Mouse (Mus musculus): ENCODE data around the gene Rtl1. TPM values are rescaled to one million over a fixed set of nuclear protein-coding genes. Genes with fewer than 3 reads are reported as not detected.

The Rtl1 gene
- polyA plus RNA-seq, 1 experiment from 2014 or later, result 0.13 TPM

DNA sequence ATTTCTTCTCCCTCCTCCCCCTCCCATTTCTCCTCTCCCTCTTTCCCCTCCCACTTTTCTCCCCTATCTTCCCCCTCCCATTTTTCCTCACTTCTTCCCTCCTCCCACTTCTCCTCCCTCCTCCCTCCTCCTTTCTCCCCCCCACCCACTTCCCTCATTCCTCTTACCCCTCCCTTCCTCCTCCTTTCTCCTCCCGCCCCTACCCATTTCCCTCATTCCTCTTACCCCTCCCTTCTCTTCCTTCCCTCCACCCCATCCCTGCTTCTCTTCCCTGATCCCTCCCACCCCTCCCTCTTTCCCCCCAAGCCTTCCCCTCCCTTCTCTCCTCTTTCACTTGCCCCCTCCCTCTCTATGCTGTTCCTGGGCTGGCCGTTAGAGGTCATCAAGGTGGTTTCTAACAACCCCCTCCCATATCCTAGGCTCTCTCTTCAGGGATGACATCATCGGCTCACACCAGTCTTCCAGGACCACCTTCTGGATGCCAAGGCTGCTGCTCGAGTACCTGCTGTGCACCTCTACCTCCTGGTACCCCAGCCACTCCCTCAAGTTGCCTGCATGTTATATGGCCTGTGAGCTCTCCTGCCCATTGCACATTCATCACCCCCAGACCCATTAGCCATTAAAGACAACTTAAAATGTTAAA is 56.7 kb downstream of the Rtl1 start:
- Histone ChIP-seq H3K9ac (ENCODE audit: low read depth, low read length) (no peak overlapping the region), H3K9me3 (replicated peaks; ENCODE audit: low read length) (peaks cover 13% of the 10 kb centered on the region), H3K4me1 (replicated peaks; ENCODE audit: insufficient read depth, low read length) (no peaks in the 10 kb centered on the region), H3K27me3 (ENCODE audit: insufficient read depth, low read length) (no peaks in the 10 kb centered on the region), H3K36me3 (ENCODE audit: insufficient read depth, low read length) (no peaks in the 10 kb centered on the region), H3K4me2 (ENCODE audit: low read length) (no peak overlapping the region), H3K27ac (no peak overlapping the region), H3K4me3 (replicated peaks; ENCODE audit: low read depth, low read length) (no peak overlapping the region)
- WGBS, result 87% methylated on average over 4 of the region's 4 CpGs
- DNase-seq (ENCODE audit: low spot score) (no peak), ATAC-seq (replicated peaks; ENCODE audit: low FRiP score, low read depth) (no peak)
- no peak for TF ChIP-seq CTCF (IDR thresholded peaks at IDR 0.05; ENCODE audit: low read depth)

DNA sequence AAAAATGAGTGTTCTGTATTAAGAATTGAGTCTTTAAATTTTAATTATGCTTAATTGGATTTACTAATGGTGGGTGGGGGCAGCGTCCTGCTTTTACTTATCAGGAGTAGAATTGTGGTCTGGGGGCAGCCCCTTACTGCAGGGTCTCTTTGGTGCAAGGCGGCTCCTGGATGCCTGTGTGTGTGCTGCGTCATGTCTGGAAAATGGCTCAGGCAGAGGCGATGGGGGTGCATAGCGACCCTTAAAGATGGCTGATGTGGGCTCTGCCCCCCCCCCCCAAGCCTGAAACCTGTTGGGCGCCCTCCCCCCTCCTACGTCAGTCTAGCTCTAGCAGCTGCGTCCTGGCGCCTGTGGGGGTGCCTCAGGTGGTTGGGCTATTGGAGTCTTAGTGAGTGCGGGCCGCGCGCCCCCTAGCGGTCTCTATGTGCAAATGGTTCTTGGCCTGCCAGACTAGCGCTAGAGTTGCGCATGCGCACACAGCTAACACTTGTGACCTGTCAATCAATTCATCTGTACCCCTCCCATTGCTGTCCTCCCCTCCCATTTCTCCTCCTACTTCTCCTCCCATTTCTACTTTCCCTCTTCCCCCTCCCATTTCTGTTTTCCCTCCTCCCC is 57.4 kb downstream of the Rtl1 start:
- TF ChIP-seq CTCF (IDR thresholded peaks at IDR 0.05; ENCODE audit: low read depth), result peak; percentile 36
- H3K9ac ChIP-seq (ENCODE audit: low read depth, low read length), result no peak overlapping the region
- WGBS, result 59% methylated on average over 17 of the region's 17 CpGs
- H3K27me3 ChIP-seq (ENCODE audit: insufficient read depth, low read length), result no peaks in the 10 kb centered on the region
- H3K36me3 ChIP-seq (ENCODE audit: insufficient read depth, low read length), result no peaks in the 10 kb centered on the region
- peaks cover 13% of the 10 kb centered on the region for H3K9me3 ChIP-seq (replicated peaks; ENCODE audit: low read length)
- H3K4me1 ChIP-seq (replicated peaks; ENCODE audit: insufficient read depth, low read length), result no peaks in the 10 kb centered on the region
- H3K4me2 ChIP-seq (ENCODE audit: low read length), result no peak overlapping the region
- no peak overlapping the region for H3K4me3 ChIP-seq (replicated peaks; ENCODE audit: low read depth, low read length)
- H3K27ac ChIP-seq, result no peak overlapping the region
- ATAC-seq (replicated peaks; ENCODE audit: low FRiP score, low read depth), result 0 out of 2 replicates have a peak, but pooled peaks have one; percentile 29
- peak; percentile 33 for DNase-seq (ENCODE audit: low spot score)

DNA sequence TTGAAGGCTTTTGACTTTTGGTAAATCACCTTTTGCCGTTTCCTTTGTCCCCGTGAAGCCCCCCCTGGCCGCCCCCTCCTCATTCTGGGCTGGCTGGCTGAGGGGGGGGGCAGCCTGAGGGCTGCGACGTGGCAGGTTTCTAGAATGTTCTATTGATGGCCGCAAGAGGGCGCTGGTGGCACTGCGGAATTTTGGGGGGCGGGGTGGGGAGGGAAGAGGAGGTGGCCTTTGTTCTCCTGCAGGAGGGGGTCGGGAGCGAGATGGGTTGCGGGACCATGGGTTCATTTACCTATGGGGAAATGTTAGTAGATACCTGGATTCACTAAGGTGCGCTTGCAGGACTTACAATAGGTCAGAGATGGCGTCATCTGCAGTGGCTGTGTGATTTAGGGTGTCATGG is 58.1 kb downstream of the Rtl1 start:
- no peak overlapping the region for H3K9ac ChIP-seq (ENCODE audit: low read depth, low read length)
- no peak for DNase-seq (ENCODE audit: low spot score)

GRCm38 (mm10) chr12:109541540-109541899 is 58.6 kb downstream of the Rtl1 start:
- Histone ChIP-seq H3K27ac (no peak overlapping the region), H3K27me3 (ENCODE audit: insufficient read depth, low read length) (no peaks in the 10 kb centered on the region), H3K9me3 (replicated peaks; ENCODE audit: low read length) (peaks cover 13% of the 10 kb centered on the region), H3K9ac (ENCODE audit: low read depth, low read length) (0 out of 2 replicates have a peak overlapping the region, but pooled peaks have one; percentile 18), H3K36me3 (ENCODE audit: insufficient read depth, low read length) (no peaks in the 10 kb centered on the region), H3K4me3 (replicated peaks; ENCODE audit: low read depth, low read length) (peak overlapping the region; percentile 30), H3K4me1 (replicated peaks; ENCODE audit: insufficient read depth, low read length) (no peaks in the 10 kb centered on the region), H3K4me2 (ENCODE audit: low read length) (peak overlapping the region; percentile 46)
- no peak for DNase-seq (ENCODE audit: low spot score)
- WGBS, result 50% methylated on average over 16 of the region's 16 CpGs
- TF ChIP-seq CTCF (IDR thresholded peaks at IDR 0.05; ENCODE audit: low read depth), result no peak
- no peak for ATAC-seq (replicated peaks; ENCODE audit: low FRiP score, low read depth)

More for the DNA sequence above, 58.1 kb downstream of the Rtl1 start:
- Histone ChIP-seq H3K4me1 (replicated peaks; ENCODE audit: insufficient read depth, low read length) (no peaks in the 10 kb centered on the region), H3K27me3 (ENCODE audit: insufficient read depth, low read length) (no peaks in the 10 kb centered on the region), H3K27ac (no peak overlapping the region), H3K36me3 (ENCODE audit: insufficient read depth, low read length) (no peaks in the 10 kb centered on the region), H3K4me3 (replicated peaks; ENCODE audit: low read depth, low read length) (peak overlapping the region; percentile 30), H3K4me2 (ENCODE audit: low read length) (peak overlapping the region; percentile 46), H3K9me3 (replicated peaks; ENCODE audit: low read length) (peaks cover 13% of the 10 kb centered on the region)
- ATAC-seq (replicated peaks; ENCODE audit: low FRiP score, low read depth), result no peak
- 52% methylated on average over 14 of the region's 14 CpGs for WGBS
- peak; percentile 49 for TF ChIP-seq CTCF (IDR thresholded peaks at IDR 0.05; ENCODE audit: low read depth)

GRCm38 (mm10) chr12:109540739-109541539 is 59.2 kb downstream of the Rtl1 start:
- no peaks in the 10 kb centered on the region for H3K36me3 ChIP-seq (ENCODE audit: insufficient read depth, low read length)
- TF ChIP-seq CTCF (IDR thresholded peaks at IDR 0.05; ENCODE audit: low read depth), result no peak
- peak overlapping the region; percentile 30 for H3K4me3 ChIP-seq (replicated peaks; ENCODE audit: low read depth, low read length)
- H3K9me3 ChIP-seq (replicated peaks; ENCODE audit: low read length), result peaks cover 13% of the 10 kb centered on the region
- 46% methylated on average over 30 of the region's 30 CpGs for WGBS
- H3K4me2 ChIP-seq (ENCODE audit: low read length), result peak overlapping the region; percentile 46
- 0 out of 2 replicates have a peak overlapping the region, but pooled peaks have one; percentile 18 for H3K9ac ChIP-seq (ENCODE audit: low read depth, low read length)
- DNase-seq (ENCODE audit: low spot score) (peak; percentile 53), ATAC-seq (replicated peaks; ENCODE audit: low FRiP score, low read depth) (no peak)
- no peaks in the 10 kb centered on the region for H3K4me1 ChIP-seq (replicated peaks; ENCODE audit: insufficient read depth, low read length)
- H3K27me3 ChIP-seq (ENCODE audit: insufficient read depth, low read length), result no peaks in the 10 kb centered on the region
- no peak overlapping the region for H3K27ac ChIP-seq

GRCm38 (mm10) chr12:109539950-109540349 is 60.2 kb downstream of the Rtl1 start:
- no peak for TF ChIP-seq CTCF (IDR thresholded peaks at IDR 0.05; ENCODE audit: low read depth)
- H3K9ac ChIP-seq (ENCODE audit: low read depth, low read length), result no peak overlapping the region
- no peaks in the 10 kb centered on the region for H3K27me3 ChIP-seq (ENCODE audit: insufficient read depth, low read length)
- H3K9me3 ChIP-seq (replicated peaks; ENCODE audit: low read length), result peaks cover 13% of the 10 kb centered on the region
- H3K27ac ChIP-seq, result no peak overlapping the region
- peak overlapping the region; percentile 46; the same call in 1 of the 2 replicates for H3K4me2 ChIP-seq (ENCODE audit: low read length)
- no peak for DNase-seq (ENCODE audit: low spot score)
- H3K36me3 ChIP-seq (ENCODE audit: insufficient read depth, low read length), result no peaks in the 10 kb centered on the region
- no peaks in the 10 kb centered on the region for H3K4me1 ChIP-seq (replicated peaks; ENCODE audit: insufficient read depth, low read length)
- ATAC-seq (replicated peaks; ENCODE audit: low FRiP score, low read depth), result no peak
- 58% methylated on average over 13 of the region's 13 CpGs for WGBS
- H3K4me3 ChIP-seq (replicated peaks; ENCODE audit: low read depth, low read length), result no peak overlapping the region

MicroRNAs encoded within 50 kb of the gene (microRNA counts, 519-probe panel; counts per million panel counts)
- 330 counts per million, percentile 68 among the panel's probes with 10 or more counts for microRNA mmu-miR-1188
- 4,454 counts per million, percentile 78 among the panel's probes with 10 or more counts for microRNA mmu-miR-127
- microRNA mmu-miR-136, result 5,295 counts per million, percentile 85 among the panel's probes with 10 or more counts
- 330 counts per million, percentile 68 among the panel's probes with 10 or more counts for microRNA mmu-miR-1906
- microRNA mmu-miR-337-3p, result 330 counts per million, percentile 68 among the panel's probes with 10 or more counts
- 330 counts per million, percentile 68 among the panel's probes with 10 or more counts for microRNA mmu-miR-337-5p
- 330 counts per million, percentile 68 among the panel's probes with 10 or more counts for microRNA mmu-miR-341
- microRNA mmu-miR-370, result 330 counts per million, percentile 68 among the panel's probes with 10 or more counts
- microRNA mmu-miR-431, result 330 counts per million, percentile 68 among the panel's probes with 10 or more counts
- microRNA mmu-miR-432, result 330 counts per million, percentile 68 among the panel's probes with 10 or more counts
- microRNA mmu-miR-433, result 330 counts per million, percentile 68 among the panel's probes with 10 or more counts
- 3,261 counts per million, percentile 71 among the panel's probes with 10 or more counts for microRNA mmu-miR-434-3p
- 330 counts per million, percentile 68 among the panel's probes with 10 or more counts for microRNA mmu-miR-434-5p
- 330 counts per million, percentile 68 among the panel's probes with 10 or more counts for microRNA mmu-miR-493
- microRNA mmu-miR-540-3p, result 330 counts per million, percentile 68 among the panel's probes with 10 or more counts
- 330 counts per million, percentile 68 among the panel's probes with 10 or more counts for microRNA mmu-miR-540-5p
- 330 counts per million, percentile 68 among the panel's probes with 10 or more counts for microRNA mmu-miR-665
- 330 counts per million, percentile 68 among the panel's probes with 10 or more counts for microRNA mmu-miR-673-3p
- 330 counts per million, percentile 68 among the panel's probes with 10 or more counts for microRNA mmu-miR-673-5p
- 330 counts per million, percentile 68 among the panel's probes with 10 or more counts for microRNA mmu-miR-770-3p
- microRNA mmu-miR-770-5p, result 330 counts per million, percentile 68 among the panel's probes with 10 or more counts

Small RNA genes within 50 kb of the gene (microRNA-seq; reads per million reads assigned to microRNA genes)
- gene Gm23912, result not detected
- not detected for gene Mir1188
- 1,110 reads per million, percentile 79 among the genes with 10 or more reads in this experiment for gene Mir127
- gene Mir136, result not detected
- not detected for gene Mir1906-1
- gene Mir3070a, result not detected
- gene Mir3070b, result not detected
- gene Mir3071, result not detected
- not detected for gene Mir337
- 86.7 reads per million, percentile 50 among the genes with 10 or more reads in this experiment for gene Mir341
- not detected for gene Mir3544
- 33.9 reads per million, percentile 40 among the genes with 10 or more reads in this experiment for gene Mir370
- gene Mir431, result 321 reads per million, percentile 65 among the genes with 10 or more reads in this experiment
- gene Mir432, result not detected
- gene Mir433, result 77.5 reads per million, percentile 50 among the genes with 10 or more reads in this experiment
- gene Mir434, result 321 reads per million, percentile 65 among the genes with 10 or more reads in this experiment
- 4.4 reads per million, percentile 12 among the genes with 10 or more reads in this experiment for gene Mir493
- gene Mir540, result 57.7 reads per million, percentile 46 among the genes with 10 or more reads in this experiment
- gene Mir665, result 28.2 reads per million, percentile 37 among the genes with 10 or more reads in this experiment
- 14.4 reads per million, percentile 29 among the genes with 10 or more reads in this experiment for gene Mir673
- gene Mir770, result 4.0 reads per million, percentile 12 among the genes with 10 or more reads in this experiment

Other genes starting within 250 kb of the Rtl1 start
- gene Dlk1, start 147.5 kb downstream of the Rtl1 start, polyA plus RNA-seq (2015; fragmentation: Nextera tagmentation; extraction: Ambion mirVana), result 25.2 and 31.1 TPM in 2 replicates